In genomic region chr13:28571716-28572115, GRCm38 (mm10) we compare ENCODE assay signal across 26 mouse cellular contexts.
DNase-seq lines count a peak whose midpoint lies in the region; ATAC-seq lines count a peak whose summit lies in the region.
"Had no signal": no experiment of that assay in that cellular context is flagged by ENCODE, and none has a peak within 500 bp of the region (broad histone marks: within the 10 kb centered on the region; RNA-seq: fewer than 3 reads in every experiment).

No protein-coding gene starts in this region.

- 90% methylated on average over 5 of the region's 5 CpGs for WGBS in hindbrain, embryonic 14.5 days

- H3K4me2 ChIP-seq in hindbrain, embryonic 14.5 days (replicated peaks): no peak overlapping the region
- H3K4me2 ChIP-seq: embryonic facial prominence, embryonic 13.5 days; embryonic facial prominence, embryonic 15.5 days; forebrain, embryonic 12.5 days had no signal

- no peak overlapping the region for H3K4me3 ChIP-seq in hindbrain, embryonic 14.5 days (replicated peaks; ENCODE audit: low read length)
- H3K4me3 ChIP-seq: embryonic facial prominence, embryonic 13.5 days; embryonic facial prominence, embryonic 15.5 days; erythroblast, embryonic 14.5 days; forebrain, embryonic 10.5 days; forebrain, embryonic 12.5 days had no signal

- H3K36me3 ChIP-seq in hindbrain, embryonic 14.5 days (replicated peaks; ENCODE audit: control insufficient read depth, insufficient read depth): no peaks in the 10 kb centered on the region
- H3K36me3 ChIP-seq: embryonic facial prominence, embryonic 13.5 days; embryonic facial prominence, embryonic 15.5 days; forebrain, embryonic 10.5 days; forebrain, embryonic 12.5 days; G1E had no signal

- no peaks in the 10 kb centered on the region for H3K9me3 ChIP-seq in hindbrain, embryonic 14.5 days (ENCODE audit: control insufficient read depth, low read length)
- H3K9me3 ChIP-seq: embryonic facial prominence, embryonic 13.5 days; embryonic facial prominence, embryonic 15.5 days; forebrain, embryonic 10.5 days; forebrain, embryonic 12.5 days; G1E had no signal

- peak; percentile 62 for ATAC-seq in granulocyte monocyte progenitor cell, adult 5-6 weeks (replicated peaks; ENCODE audit: poor library complexity, severe bottlenecking)
- ATAC-seq in hindbrain, embryonic 14.5 days (ENCODE audit: low FRiP score): no peak
- ATAC-seq: forebrain, embryonic 14.5 days; forebrain, embryonic 16.5 days; Patski had no signal

- DNase-seq in thymus, postnatal 0 days (ENCODE audit: low spot score): peak; percentile 27
- no peak for DNase-seq in thymus, postnatal 36 days
- DNase-seq in 416B (ENCODE audit: low read depth): peak; percentile 36
- DNase-seq in T-cell, adult 2 months (ENCODE audit: low spot score): peak; percentile 6
- DNase-seq in cerebellum, adult 11 months: no peak
- no peak for DNase-seq in cerebellum, postnatal 4 days (ENCODE audit: low spot score in 2 of 2)
- DNase-seq in hindbrain, embryonic 14.5 days (ENCODE audit: low spot score): no peak
- DNase-seq: adrenal gland, adult 2 months; adrenal gland, postnatal 10 days; adrenal gland, postnatal 25 days; cerebellum, adult 11-12 months; cerebellum, adult 8-10 months; cerebellum, adult 9-11 months; cerebellum, postnatal 14 days; cerebellum, postnatal 36 days; embryo, embryonic 11 days had no signal

- H3K4me1 ChIP-seq in hindbrain, embryonic 14.5 days (replicated peaks; ENCODE audit: control insufficient read depth, insufficient read depth, low read length): no peaks in the 10 kb centered on the region
- H3K4me1 ChIP-seq: forebrain, embryonic 10.5 days; forebrain, embryonic 12.5 days had no signal

- no peak overlapping the region for H3K27ac ChIP-seq in hindbrain, embryonic 14.5 days
- H3K27ac ChIP-seq: embryonic facial prominence, embryonic 13.5 days; embryonic facial prominence, embryonic 15.5 days; forebrain, embryonic 10.5 days; forebrain, embryonic 12.5 days had no signal

- H3K27me3 ChIP-seq in hindbrain, embryonic 14.5 days (ENCODE audit: control insufficient read depth, insufficient read depth, low read length): no peaks in the 10 kb centered on the region
- H3K27me3 ChIP-seq: embryonic facial prominence, embryonic 13.5 days; embryonic facial prominence, embryonic 15.5 days; forebrain, embryonic 12.5 days; Patski had no signal

- no peak overlapping the region for H3K9ac ChIP-seq in hindbrain, embryonic 14.5 days
- H3K9ac ChIP-seq: embryonic facial prominence, embryonic 13.5 days; embryonic facial prominence, embryonic 15.5 days; forebrain, embryonic 12.5 days had no signal

Comparison
In these comparisons a context has a peak if more than half of its experiments do, and no peak if none do; other contexts are left out.
1. DNase-seq: peak in thymus, postnatal 0 days (single experiment), 416B (single experiment) and T-cell, adult 2 months (single experiment); none in thymus, postnatal 36 days (0 of 2), cerebellum, adult 11 months (single experiment), cerebellum, postnatal 4 days (0 of 2) and hindbrain, embryonic 14.5 days (single experiment).